Mouse (Mus musculus) embryo, embryonic 11.5 days (tissue): ENCODE measurements around the gene Ripor2.

Experiments used
- DNase-seq: peaks from one replicate; pipeline ENCODE4 v3.0.0-alpha.2; 2012; ENCODE audit warnings: low read depth, low spot score

The Ripor2 gene

DNA sequence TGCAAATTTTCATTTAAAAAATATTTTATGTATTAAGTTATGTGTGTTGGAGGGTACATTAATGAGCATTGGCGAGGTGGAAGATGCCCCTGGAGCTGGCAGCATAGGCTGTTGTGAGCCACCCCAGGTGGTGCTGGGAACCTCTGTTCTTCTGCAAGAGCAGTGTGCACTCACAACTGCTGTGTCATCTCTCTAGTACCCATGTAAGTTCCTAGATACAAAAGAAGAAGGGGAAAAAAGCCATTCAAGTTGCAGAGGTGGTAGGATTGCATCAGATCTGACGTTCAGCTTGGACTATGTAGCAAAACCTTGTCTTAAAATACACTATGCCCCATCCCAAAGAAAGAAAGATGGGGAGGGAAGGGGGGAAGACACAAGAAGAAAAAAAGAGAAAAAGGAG, 65.5 kb downstream of the Ripor2 start:
- no peak for DNase-seq

DNA sequence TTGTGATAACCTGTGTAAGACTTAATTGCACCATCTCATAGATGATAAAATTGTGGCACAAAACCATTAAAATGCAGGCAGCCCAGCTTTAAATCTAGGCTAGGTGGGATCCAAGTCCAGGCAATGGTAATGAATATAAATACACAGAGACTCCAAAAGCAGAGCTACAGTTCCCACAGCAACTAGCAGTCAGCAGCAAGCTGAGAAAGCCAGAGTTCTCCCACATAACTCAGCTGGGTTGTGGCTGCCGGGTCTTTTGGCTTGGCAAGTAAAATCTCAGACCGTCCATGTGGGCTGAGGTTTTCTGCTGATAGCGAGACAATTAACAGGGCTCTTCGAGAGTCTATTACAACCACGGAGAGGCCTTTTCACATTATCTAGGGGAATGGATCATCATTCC, 66.0 kb downstream of the Ripor2 start:
- DNase-seq, result no peak

DNA sequence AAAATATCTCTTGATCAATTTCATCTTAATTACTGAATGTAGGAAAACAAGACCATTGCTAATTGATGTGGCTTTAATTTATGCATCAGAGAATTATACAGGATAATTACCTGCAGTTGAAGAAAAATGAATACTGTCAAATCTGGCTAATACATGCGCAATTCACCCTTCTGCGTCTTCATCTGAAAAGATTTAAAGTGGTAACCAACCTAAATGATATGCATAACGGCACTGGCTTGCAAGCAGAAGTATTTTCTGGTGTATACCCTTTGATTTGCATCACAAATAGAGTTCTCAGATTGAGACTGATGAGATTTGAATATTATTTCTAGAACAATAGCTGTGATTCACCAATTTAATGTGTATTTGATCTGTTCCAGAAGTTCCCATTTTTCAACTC, 66.7 kb downstream of the Ripor2 start:
- DNase-seq, result no peak

- DNase-seq, result no peak
These were observed 67.1 kb downstream of the Ripor2 start for GRCm38 (mm10) chr13:24649099-24649498.

GRCm38 (mm10) chr13:24651018-24651417, 69.0 kb downstream of the Ripor2 start:
- no peak for DNase-seq

DNA sequence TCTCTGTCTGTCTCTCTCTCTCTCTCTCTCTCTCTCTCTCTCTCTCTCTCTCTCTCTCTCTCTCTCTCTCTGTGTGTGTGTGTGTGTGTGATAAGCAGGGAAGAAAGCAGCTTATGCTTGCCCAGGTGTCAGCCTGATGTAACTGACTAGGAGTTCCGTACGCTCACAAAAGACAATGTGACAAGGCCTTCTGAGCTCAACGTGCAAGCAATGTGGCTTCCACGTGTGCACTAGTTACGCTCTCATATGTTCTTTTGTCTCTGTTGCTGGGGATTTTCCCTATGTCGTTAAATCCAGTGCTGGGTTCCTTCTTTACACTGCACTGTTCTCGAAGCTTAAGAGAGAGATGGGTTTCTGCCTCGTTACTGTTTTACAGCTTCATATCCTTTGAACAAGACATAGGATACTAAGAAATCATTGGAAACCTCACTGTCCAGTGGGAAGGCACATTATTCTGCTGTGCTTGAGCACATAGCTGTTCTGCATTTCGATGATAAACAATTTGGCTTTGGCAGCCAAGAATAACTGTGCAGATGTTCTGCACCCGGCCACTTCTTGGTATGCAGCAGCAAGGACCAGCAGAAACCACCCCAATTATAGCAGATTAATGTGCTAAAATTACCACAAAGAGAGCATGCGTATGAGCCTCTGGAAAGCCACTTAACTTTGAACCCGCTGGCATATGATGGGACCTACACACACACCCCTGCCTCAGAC, 73.1 kb downstream of the Ripor2 start:
- DNase-seq, result no peak

GRCm38 (mm10) chr13:24656719-24657497, 74.9 kb downstream of the Ripor2 start:
- DNase-seq, result no peak

DNA sequence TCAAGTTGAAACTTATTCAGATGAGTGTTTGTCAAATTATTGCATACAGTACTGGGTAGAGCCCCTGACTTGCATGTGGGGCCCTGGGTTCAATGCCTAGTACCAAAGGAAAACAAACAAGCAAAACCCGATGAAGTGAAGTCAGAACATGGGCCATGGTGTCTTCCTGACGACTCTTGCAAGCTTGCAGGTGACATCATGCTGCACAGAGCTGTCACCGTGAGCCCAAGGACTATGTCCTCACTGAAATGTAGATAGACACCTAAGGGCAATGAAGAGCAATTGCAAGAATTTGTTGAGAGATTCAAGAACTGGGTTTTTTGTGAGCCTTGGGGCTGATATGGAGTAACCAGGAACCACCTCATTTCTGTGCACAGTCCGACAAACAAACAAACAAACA, 84.8 kb downstream of the Ripor2 start:
- DNase-seq, result no peak

- no peak for DNase-seq
These were observed 86.6 kb downstream of the Ripor2 start for GRCm38 (mm10) chr13:24668556-24668955.

- no peak for DNase-seq
These were observed 88.7 kb downstream of the Ripor2 start for GRCm38 (mm10) chr13:24670676-24671075.

- no peak for DNase-seq
These were observed 97.2 kb downstream of the Ripor2 start for GRCm38 (mm10) chr13:24679027-24679680.

DNA sequence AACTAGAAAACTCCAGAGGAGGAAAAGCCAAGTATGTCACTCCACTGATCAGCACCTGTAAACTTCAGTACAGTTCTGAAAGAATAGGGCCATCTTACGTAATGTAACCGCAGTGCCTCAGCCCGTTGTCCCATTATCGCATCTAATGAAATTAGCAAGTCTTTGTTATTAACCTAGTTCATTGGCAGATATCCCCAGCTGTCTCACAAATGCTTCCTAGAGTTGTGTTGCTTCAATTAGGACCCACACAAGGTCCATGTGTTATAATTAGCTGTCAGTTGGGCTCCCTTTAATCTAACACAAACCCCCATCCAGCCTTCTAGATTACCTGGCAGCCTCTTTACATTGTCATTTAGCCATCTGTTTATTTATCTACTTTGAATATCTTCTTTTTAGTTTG, 99.0 kb downstream of the Ripor2 start:
- no peak for DNase-seq

GRCm38 (mm10) chr13:24682346-24682745, 100.4 kb downstream of the Ripor2 start:
- no peak for DNase-seq

DNA sequence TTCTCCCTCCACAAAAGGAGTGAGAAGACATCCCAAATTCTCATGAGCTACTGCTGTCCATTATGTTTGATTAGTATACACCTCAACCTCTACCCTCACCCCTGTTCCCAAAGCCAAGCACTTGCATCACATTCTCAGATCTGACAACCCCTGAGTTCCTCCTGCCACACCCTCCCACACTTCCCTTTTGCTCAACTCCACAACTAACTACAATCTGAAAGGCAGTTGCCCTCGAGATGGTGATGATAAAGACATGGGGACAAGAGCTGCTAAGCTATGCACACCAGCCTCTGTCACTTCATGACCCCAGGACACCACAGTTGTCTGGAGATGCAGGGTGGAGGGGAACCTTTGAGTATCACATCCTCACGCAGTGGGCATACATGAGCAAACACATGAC, 102.5 kb downstream of the Ripor2 start:
- DNase-seq, result no peak

DNA sequence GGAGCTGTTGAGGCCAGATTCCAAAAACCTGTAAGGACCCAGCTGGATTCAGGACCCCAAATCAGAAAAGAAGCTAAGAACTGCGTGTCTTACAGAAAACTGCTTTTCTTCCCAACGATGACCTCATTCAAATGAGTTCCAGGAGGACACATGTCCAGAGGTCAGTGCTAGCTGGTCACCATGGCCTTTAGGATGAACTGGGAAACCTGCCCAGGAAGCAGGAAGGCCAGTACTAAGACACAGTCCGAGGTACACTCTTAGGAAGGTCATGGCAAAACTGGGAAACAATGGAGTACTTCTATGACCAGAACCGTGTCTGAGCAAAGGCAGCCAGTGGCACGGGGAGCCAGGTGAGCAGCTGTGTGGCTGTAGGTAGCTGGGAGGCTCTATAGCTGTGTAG, 103.9 kb downstream of the Ripor2 start:
- no peak for DNase-seq

GRCm38 (mm10) chr13:24686705-24687665, 105.0 kb downstream of the Ripor2 start:
- DNase-seq, result peak; percentile 70

DNA sequence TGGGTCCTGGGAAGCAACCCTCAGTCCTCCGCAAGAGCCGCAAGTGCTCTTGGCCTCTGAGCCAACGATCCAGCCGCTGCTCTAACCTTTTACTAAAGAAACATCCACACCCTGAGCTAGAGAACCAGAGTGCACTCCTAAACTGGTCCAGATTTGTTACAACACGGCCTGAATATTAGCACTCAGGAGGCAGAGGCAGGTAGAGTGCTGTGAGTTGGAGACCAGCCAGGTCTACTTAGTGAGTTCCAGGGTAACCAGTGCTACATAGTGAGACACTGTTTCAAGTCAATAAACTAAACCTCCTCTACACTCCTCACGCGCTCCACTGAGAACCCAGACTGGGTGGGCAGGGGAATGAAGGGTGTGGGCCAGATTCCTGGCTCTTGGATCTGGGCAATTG, 111.3 kb downstream of the Ripor2 start:
- DNase-seq, result no peak

- no peak for DNase-seq
These were observed 116.8 kb downstream of the Ripor2 start for GRCm38 (mm10) chr13:24698746-24699145.

GRCm38 (mm10) chr13:24702128-24702527, 120.1 kb downstream of the Ripor2 start:
- DNase-seq, result no peak

DNA sequence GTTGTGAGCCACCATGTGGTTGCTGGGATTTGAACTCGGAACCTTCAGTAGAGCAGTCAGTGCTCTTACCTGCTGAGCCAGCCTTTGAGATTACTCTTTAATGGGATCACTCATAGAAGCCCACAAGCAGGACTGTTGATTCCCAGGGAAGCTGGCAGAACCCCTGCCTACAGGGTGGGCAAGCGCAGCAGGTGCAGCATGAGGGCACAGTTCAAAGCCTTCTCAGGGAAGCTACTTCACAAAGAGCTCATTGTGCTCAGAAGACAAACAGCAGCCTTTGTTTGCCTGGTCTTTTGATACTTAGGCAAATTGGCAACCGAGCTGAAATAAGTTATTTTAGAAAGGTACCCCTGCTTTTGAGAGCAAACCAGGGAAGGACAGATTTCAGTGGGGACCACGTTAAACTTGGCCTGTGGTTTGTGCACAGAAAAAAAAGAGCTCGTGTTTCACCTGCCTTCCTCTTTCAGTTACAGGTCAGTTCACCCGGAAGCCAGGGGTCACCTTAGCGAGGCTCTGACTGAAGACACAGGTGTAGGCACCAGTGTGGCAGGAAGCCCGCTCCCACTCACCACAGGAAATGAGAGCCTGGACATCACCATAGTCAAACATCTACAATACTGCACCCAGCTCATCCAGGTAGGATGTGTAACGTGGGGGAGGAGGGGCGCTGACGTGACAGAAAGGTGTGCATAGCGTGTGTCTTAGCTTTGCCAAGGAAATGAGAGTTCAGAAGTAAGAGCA, 127.8 kb downstream of the Ripor2 start:
- no peak for DNase-seq

- DNase-seq, result no peak
These were observed 129.0 kb downstream of the Ripor2 start for GRCm38 (mm10) chr13:24710968-24711367.
